Mouse (Mus musculus): ENCODE results near the gene U2af1l4. TPM values are rescaled to one million over a fixed set of nuclear protein-coding genes. Genes with fewer than 3 reads are reported as not detected.

Gene U2af1l4
- total RNA-seq, 4 experiments from 2014 or later = 68.2 to 81.1 (median 78.7) TPM

DNA sequence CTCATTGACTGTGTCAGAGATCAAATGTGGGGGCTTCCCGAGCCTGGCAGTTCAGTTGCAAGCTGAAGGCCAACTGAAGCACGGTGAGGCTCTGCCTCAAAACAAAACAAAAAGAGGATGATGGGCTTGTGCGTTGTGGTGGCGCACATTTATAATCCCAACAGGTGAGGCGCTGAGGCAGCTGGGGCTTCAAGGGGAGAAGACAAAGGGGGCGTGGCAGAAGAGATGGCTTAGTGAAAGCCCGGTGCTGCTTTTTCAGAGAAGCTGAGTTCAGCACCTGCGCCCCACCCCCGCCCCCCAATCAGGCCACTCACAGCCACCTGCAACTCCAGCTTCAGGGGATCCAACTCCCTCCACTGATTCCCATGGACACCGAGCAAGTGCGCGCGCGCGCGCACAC is 45.4 kb downstream of the U2af1l4 start:
- DNase-seq (ENCODE audit: low spot score in 2 of 2) = no peak

DNA sequence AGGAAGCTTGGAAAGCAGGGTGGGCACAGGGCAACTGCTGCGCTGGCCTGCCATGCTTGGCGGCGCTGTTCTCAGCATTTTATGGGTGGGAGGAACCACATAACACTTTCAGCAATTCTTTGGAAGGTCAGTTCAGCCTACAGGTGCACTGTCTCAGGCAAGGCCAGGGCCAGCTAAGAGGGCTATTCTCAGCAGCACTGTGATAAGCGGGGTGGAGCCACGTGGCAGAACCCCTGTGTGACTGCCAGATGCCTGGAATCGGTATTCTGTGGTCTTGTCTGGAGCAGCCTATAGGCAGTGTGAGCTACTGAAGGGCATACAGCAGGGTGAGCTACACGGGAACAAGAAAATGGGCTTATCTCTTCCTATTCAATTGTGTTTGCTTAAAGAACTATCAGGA is 46.9 kb downstream of the U2af1l4 start:
- no peak for DNase-seq (ENCODE audit: low spot score in 2 of 2)

DNA sequence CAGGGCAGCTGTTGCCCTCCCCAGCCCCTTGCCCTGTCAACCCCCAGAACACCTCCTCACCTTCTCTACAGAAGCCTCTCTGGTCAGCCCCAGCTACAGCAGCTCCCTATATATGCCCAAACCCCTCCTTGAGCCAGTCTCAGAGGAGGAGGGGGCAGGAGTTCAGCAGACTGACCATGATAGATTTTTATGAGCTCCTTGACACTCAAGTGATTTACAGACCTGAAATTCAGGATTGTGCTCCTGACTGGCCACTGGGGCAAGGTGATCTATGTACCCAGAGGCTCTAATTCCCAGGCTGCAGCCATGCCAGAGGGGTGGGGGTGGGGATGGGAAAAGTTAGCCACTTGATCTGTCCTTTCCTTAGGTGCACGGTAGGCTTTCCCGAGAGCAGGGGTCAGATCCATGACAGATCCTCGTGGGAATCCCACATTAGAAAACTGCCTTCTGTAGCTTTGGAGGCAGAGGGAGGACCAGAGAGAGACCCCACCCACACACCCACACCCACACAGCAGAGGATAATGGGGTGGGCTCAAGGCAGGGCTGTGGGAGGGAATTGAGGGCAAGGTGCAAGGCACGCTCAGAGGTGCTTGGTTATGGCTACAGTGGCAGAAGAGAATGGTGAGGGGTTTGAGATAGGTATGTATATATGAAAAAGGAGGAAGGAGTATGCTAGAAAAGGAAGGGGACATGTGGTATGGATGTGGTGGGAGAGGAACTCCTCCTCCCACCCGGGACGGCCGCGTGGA is 49.7 kb downstream of the U2af1l4 start, which contains the start of gene Upk1a:
Gene Upk1a, minus strand, starts transcription at position 194 of the 749 bp plus-strand sequence.
- no peak for DNase-seq (ENCODE audit: low spot score in 2 of 2)

- peak in 1 of 2 experiments; percentile 30 for DNase-seq (ENCODE audit: low spot score in 2 of 2)
Measured at GRCm38 (mm10) chr7:30613529-30614112, 50.5 kb downstream of the U2af1l4 start.

DNA sequence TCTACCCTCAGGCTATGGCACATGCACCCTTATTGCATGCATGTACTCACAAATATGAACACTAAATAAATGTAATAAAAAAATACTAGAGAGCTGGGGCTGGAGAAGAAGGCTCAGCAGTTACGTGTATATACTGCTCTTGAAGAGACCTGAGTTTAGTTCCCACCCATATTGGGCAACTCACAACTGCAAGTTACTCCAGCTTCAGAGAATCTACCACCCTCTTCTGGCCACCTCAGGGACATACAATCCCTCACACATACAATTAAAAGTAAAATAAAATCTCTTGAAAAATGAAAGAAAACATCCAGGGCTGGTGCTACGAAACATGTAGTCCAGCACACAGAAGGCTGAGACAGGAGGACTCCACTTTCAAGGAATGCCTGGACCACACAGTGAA is 51.4 kb downstream of the U2af1l4 start:
- DNase-seq (ENCODE audit: low spot score in 2 of 2) = no peak

Small RNAs within 50 kb of the gene (microRNA-seq; reads per million reads assigned to microRNA genes)
- 0.25 to 0.96 reads per million in 2 experiments for gene Gm38670
- 0.32 to 1.0 reads per million in 2 experiments for gene Mir3569

Other genes starting within 250 kb of the U2af1l4 start
- gene Syne4, start 248.5 kb upstream of the U2af1l4 start, total RNA-seq (2022) = 10 to 100 TPM in 3 of 4 experiments, 1 to 10 TPM in 1; 9.6 to 21.2 (median 15.0) TPM
- gene E130208F15Rik, start 241.6 kb upstream of the U2af1l4 start, total RNA-seq (2022) = under 1 TPM; 0.53 to 0.82 (median 0.66) TPM
- 1 to 10 TPM; 6.7 to 9.9 (median 8.4) TPM for gene Sdhaf1, start 239.4 kb upstream of the U2af1l4 start, total RNA-seq (2022)
- 10 to 100 TPM; 28.2 to 31.6 (median 29.2) TPM for gene Lrfn3, start 200.5 kb upstream of the U2af1l4 start, total RNA-seq (2022)
- 100 to 1,000 TPM in 2 of 4 experiments, 10 to 100 TPM in 2; 24.9 to 572 (median 243) TPM for gene Tyrobp, start 149.5 kb upstream of the U2af1l4 start, total RNA-seq (2022)
- gene Hcst, start 143.4 kb upstream of the U2af1l4 start, total RNA-seq (2022) = 1 to 10 TPM in 3 of 4 experiments, not detected in 1; 1.8 to 3.3 (median 2.3) TPM
- 1 to 10 TPM; 2.8 to 4.1 (median 3.2) TPM for gene Nfkbid, start 141.6 kb upstream of the U2af1l4 start, total RNA-seq (2022)
- gene Aplp1, start 117.8 kb upstream of the U2af1l4 start, total RNA-seq (2022) = 1,000 to 10,000 TPM; 1,209 to 1,263 (median 1,238) TPM
- 10 to 100 TPM in 3 of 4 experiments, 1 to 10 TPM in 1; 9.6 to 13.7 (median 11.2) TPM for gene Kirrel2, start 105.6 kb upstream of the U2af1l4 start, total RNA-seq (2022)
- 1 to 10 TPM; 1.5 to 1.9 (median 1.6) TPM for gene Nphs1, start 105.0 kb upstream of the U2af1l4 start, total RNA-seq (2022)
- under 1 TPM in 1 of 4 experiments, not detected in 3; 0.56 TPM for gene Prodh2, start 69.7 kb upstream of the U2af1l4 start, total RNA-seq (2022)
- gene Arhgap33, start 28.2 kb upstream of the U2af1l4 start, total RNA-seq (2022) = 100 to 1,000 TPM in 3 of 4 experiments, 10 to 100 TPM in 1; 99.8 to 118 (median 110) TPM
- gene Hspb6, start 11.1 kb upstream of the U2af1l4 start, total RNA-seq (2022) = 10 to 100 TPM in 1 of 4 experiments, 1 to 10 TPM in 3; 3.2 to 10.3 (median 6.5) TPM
- 1 to 10 TPM; 4.4 to 8.9 (median 6.1) TPM for gene Proser3, start 11.0 kb upstream of the U2af1l4 start, total RNA-seq (2022)
- 10 to 100 TPM; 41.3 to 54.0 (median 46.9) TPM for gene Lin37, start 3.5 kb upstream of the U2af1l4 start, total RNA-seq (2022)
- gene Gm49396, start within 50 bp of the U2af1l4 start, total RNA-seq (2022) = 10 to 100 TPM in 2 of 4 experiments, 1 to 10 TPM in 2; 6.3 to 14.8 (median 11.1) TPM
- gene Psenen, start 326 bp downstream of the U2af1l4 start, total RNA-seq (2022) = 10 to 100 TPM; 85.9 to 91.0 (median 88.4) TPM
- gene Igflr1, start 2.1 kb downstream of the U2af1l4 start, total RNA-seq (2022) = 1 to 10 TPM; 4.0 to 5.7 (median 4.6) TPM
- gene Kmt2b, start 25.4 kb downstream of the U2af1l4 start, total RNA-seq (2022) = 10 to 100 TPM; 44.1 to 60.2 (median 56.1) TPM
- not detected for gene Zbtb32, start 35.6 kb downstream of the U2af1l4 start, total RNA-seq (2022)
- gene Upk1a, start 49.5 kb downstream of the U2af1l4 start, total RNA-seq (2022) = 1 to 10 TPM in 1 of 4 experiments, under 1 TPM in 2, not detected in 1; 0.39 to 1.2 (median 0.89) TPM
- gene Cox6b1, start 62.9 kb downstream of the U2af1l4 start, total RNA-seq (2022) = 100 to 1,000 TPM; 631 to 661 (median 651) TPM
- gene Etv2, start 72.6 kb downstream of the U2af1l4 start, total RNA-seq (2022) = not detected
- gene Rbm42, start 87.0 kb downstream of the U2af1l4 start, total RNA-seq (2022) = 10 to 100 TPM; 61.9 to 71.5 (median 70.1) TPM
- 1 to 10 TPM; 5.7 to 8.3 (median 6.8) TPM for gene Haus5, start 101.7 kb downstream of the U2af1l4 start, total RNA-seq (2022)
- gene Pmis2, start 108.3 kb downstream of the U2af1l4 start, total RNA-seq (2022) = not detected
- not detected for gene 2200002J24Rik, start 135.6 kb downstream of the U2af1l4 start, total RNA-seq (2022)
- gene Atp4a, start 148.9 kb downstream of the U2af1l4 start, total RNA-seq (2022) = 1 to 10 TPM; 1.1 to 2.1 (median 1.6) TPM
- gene Tmem147, start 166.2 kb downstream of the U2af1l4 start, total RNA-seq (2022) = 100 to 1,000 TPM; 110 to 119 (median 116) TPM
- gene Gapdhs, start 180.4 kb downstream of the U2af1l4 start, total RNA-seq (2022) = not detected
- 10 to 100 TPM in 1 of 4 experiments, 1 to 10 TPM in 3; 7.8 to 11.8 (median 8.4) TPM for gene Sbsn, start 188.2 kb downstream of the U2af1l4 start, total RNA-seq (2022)
- 1 to 10 TPM in 1 of 4 experiments, under 1 TPM in 2, not detected in 1; 0.84 to 1.5 (median 0.95) TPM for gene Dmkn, start 200.5 kb downstream of the U2af1l4 start, total RNA-seq (2022)
- not detected for gene Krtdap, start 224.6 kb downstream of the U2af1l4 start, total RNA-seq (2022)

Data from layer of hippocampus, adult 8-10 months (tissue).